Mouse (Mus musculus) hindbrain, embryonic 14.5 days (tissue): ENCODE measurements at regions not wholly inside any gene's neighbourhood (a gene's known extent, or its start where the extent isn't known, plus 50 kb on each side); places are given as distances from the start of the nearest gene placed in this dataset.
A peak's percentile ranks its signal among the peaks of the same experiment; 100 is the strongest.

Experiments
- ATAC-seq: fragments of 200-750 bp; cut with Nextera tagmentation; 2 replicates; pipeline ENCODE4 v1.8.0; 2017; ENCODE audit warnings: moderate number of reproducible peaks, mild to moderate bottlenecking, moderate TSS enrichment, moderate library complexity; ENCODE audit not compliant: low FRiP score
- DNase-seq: peaks from one replicate; pipeline ENCODE4 v3.0.0-alpha.2; 2015; ENCODE audit warnings: low spot score
- H3K27ac ChIP-seq: fragments of 300-500 bp; sonication (generic); 2 replicates; pipeline ENCODE4 v1.5.1; 2014; ENCODE audit warnings: mild to moderate bottlenecking, moderate library complexity
- H3K27me3 ChIP-seq: fragments of 300-500 bp; sonication (generic); 2 replicates; pipeline ENCODE4 v1.6.1; 2014; ENCODE audit warnings: mild to moderate bottlenecking, low read length, mixed read lengths; ENCODE audit not compliant: control insufficient read depth, insufficient read depth
- H3K36me3 ChIP-seq: fragments of 300-500 bp; sonication (generic); replicated peaks from 2 replicates; pipeline ENCODE4 v1.6.1; 2014; ENCODE audit not compliant: control insufficient read depth, insufficient read depth
- H3K4me1 ChIP-seq: fragments of 300-500 bp; sonication (generic); replicated peaks from 2 replicates; pipeline ENCODE4 v1.6.1; 2014; ENCODE audit warnings: antibody characterized with exemption, low read length, mixed read lengths; ENCODE audit not compliant: control insufficient read depth, insufficient read depth
- H3K4me2 ChIP-seq: fragments of 300-500 bp; sonication (generic); replicated peaks from 2 replicates; pipeline ENCODE4 v1.6.1; 2014; ENCODE audit warnings: mild to moderate bottlenecking, moderate library complexity
- H3K4me3 ChIP-seq: fragments of 300-500 bp; sonication (generic); replicated peaks from 2 replicates; pipeline ENCODE4 v1.5.1; 2014; ENCODE audit warnings: mild to moderate bottlenecking, low read length
- H3K9ac ChIP-seq: fragments of 300-500 bp; sonication (generic); 2 replicates; pipeline ENCODE4 v1.6.1; 2014
- H3K9me3 ChIP-seq: fragments of 300-500 bp; sonication (generic); 2 replicates; pipeline ENCODE4 v1.6.1; 2016; ENCODE audit warnings: low read length; ENCODE audit not compliant: control insufficient read depth
- WGBS: fragments of 180-500 bp; shearing (Covaris S2); extraction: QIAGEN DNeasy Blood & Tissue Kit; methylation state at CpG from one replicate; pipeline ENCODE4 v1.1.7; 2014; 5-methylcytosine and 5-hydroxymethylcytosine counted together

DNA sequence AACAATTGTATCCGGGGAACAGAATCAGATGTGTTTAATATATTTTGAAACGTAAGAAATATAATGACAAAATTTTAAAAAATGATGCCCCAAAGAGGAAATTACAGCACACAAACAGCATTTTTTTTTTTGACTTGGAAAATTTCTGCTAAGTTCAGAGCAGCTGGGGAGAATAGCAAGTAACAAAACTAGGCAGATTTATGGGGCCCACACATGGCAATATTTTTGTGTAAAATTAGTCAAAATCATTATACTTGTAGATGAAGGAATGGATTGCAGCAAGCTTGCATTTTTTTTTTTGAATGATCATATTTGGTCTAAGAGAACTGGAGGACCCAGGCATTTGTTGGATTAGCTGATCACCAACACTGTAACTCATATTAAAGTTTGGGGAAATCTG lies 189.4 kb downstream of the Map2k6 start:
- H3K4me2 ChIP-seq: no peak overlapping the region
- WGBS: 75% methylated on average over 2 of the region's 2 CpGs
- no peaks in the 10 kb centered on the region for H3K4me1 ChIP-seq
- no peak for DNase-seq
- no peak overlapping the region for H3K9ac ChIP-seq
- no peaks in the 10 kb centered on the region for H3K9me3 ChIP-seq
- H3K27ac ChIP-seq: no peak overlapping the region
- H3K4me3 ChIP-seq: no peak overlapping the region
- ATAC-seq: no peak
- no peaks in the 10 kb centered on the region for H3K36me3 ChIP-seq
- H3K27me3 ChIP-seq: no peaks in the 10 kb centered on the region

DNA sequence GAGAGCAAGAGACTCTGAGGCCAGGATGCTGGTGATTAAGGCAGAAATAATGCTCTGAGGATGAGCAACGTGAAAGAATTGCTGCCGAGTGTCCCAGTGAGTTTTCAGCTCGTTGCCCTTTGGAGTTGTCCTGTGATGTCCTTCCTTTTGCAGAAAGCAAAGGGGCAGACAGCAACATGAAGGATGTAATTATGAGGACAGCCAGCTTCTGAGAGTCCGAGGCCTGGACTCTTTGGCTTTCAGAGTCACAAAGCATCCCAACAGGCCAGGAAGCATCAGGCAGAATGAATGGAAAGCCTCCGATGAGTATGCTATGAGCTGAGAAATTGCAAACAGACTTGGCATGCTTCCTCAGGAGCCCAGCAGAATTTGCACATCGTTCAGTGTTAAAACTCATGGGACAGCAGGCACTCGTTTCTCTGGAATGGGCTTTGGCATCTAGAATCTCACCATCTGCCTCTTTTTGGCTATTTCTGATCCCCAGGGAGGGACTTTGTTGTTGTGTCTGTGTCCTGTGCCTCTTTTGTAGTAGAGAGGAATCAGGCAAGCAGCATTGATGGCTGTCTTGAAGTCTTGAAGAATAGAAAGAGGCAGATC lies 196.4 kb downstream of the Map2k6 start:
- H3K4me3 ChIP-seq: no peak overlapping the region
- 73% methylated on average over 7 of the region's 7 CpGs for WGBS
- no peak overlapping the region for H3K27ac ChIP-seq
- H3K4me1 ChIP-seq: no peaks in the 10 kb centered on the region
- ATAC-seq (no peak), DNase-seq (peak; percentile 38)
- H3K27me3 ChIP-seq: no peaks in the 10 kb centered on the region
- no peak overlapping the region for H3K9ac ChIP-seq
- H3K9me3 ChIP-seq: no peaks in the 10 kb centered on the region
- H3K36me3 ChIP-seq: no peaks in the 10 kb centered on the region
- no peak overlapping the region for H3K4me2 ChIP-seq

DNA sequence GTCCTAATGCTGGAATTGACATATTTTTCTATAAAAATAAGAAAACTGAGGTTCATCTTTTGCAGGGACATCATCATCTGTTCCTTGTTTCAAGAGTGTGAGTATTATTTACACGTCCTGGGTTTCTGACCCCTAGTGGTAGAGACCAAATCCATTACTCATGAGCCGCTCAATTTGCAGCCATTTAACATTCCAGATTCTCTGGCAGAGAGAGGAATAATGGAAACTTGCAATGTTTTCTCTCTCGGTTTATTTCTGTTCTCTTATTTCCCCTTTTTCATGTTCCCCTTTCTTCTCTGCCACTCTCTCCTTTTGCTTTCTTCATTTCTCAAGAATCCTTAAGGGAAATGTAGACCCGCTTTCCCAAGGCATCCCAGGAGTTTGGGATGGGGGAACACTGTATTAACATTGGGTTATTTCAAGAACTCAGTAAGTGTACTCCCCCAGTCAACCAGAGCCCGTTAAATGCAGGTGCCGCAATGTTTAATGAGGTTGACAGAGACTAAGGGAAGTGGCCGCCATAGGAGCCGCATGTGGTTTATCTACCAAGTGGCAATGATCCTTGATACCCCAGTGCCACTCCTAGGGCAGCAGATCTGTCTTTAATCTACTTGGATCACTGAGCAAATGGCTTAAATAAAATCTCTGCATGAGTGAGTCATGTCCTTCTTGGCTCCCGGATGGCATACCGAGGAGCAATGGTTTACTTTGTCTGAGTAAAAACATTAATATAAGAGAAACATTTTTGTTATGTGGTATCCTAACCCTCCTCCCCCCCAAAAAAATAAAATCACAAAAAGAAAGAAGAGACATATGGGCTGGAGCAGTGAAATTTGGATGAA lies 206.3 kb downstream of the Map2k6 start:
- no peak for ATAC-seq
- 81% methylated on average over 10 of the region's 10 CpGs for WGBS

DNA sequence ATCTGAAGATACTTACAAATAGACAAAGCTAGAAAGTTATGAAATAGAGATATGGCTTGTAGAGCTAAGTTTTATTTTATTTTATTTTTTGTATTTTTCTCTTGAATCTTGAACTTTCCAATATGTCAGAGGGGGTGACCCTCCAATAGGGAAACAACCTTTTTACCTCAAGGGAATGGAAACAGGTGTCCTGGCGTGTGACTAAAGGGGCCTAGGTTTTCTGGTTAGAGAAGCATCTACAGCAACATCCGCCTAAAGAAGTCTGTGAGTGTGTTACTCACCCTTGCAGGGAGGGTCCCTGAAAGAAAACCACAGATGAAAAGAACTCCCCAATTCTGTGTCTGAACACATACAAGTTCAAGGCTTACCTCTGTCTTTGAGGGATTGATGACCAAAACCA lies 210.4 kb downstream of the Map2k6 start:
- Histone ChIP-seq H3K4me3 (no peak overlapping the region), H3K4me2 (no peak overlapping the region), H3K9me3 (no peaks in the 10 kb centered on the region), H3K27me3 (no peaks in the 10 kb centered on the region), H3K27ac (no peak overlapping the region), H3K36me3 (no peaks in the 10 kb centered on the region), H3K4me1 (no peaks in the 10 kb centered on the region), H3K9ac (no peak overlapping the region)
- ATAC-seq (no peak), DNase-seq (no peak)
- WGBS: 94% methylated on average over 2 of the region's 2 CpGs

More for the DNA sequence above, 206.3 kb downstream of the Map2k6 start:
- no peak overlapping the region for H3K9ac ChIP-seq
- no peak overlapping the region for H3K4me2 ChIP-seq
- no peak overlapping the region for H3K27ac ChIP-seq
- no peaks in the 10 kb centered on the region for H3K4me1 ChIP-seq
- H3K9me3 ChIP-seq: no peaks in the 10 kb centered on the region
- H3K4me3 ChIP-seq: no peak overlapping the region
- H3K36me3 ChIP-seq: no peaks in the 10 kb centered on the region
- H3K27me3 ChIP-seq: no peaks in the 10 kb centered on the region
- no peak for DNase-seq

DNA sequence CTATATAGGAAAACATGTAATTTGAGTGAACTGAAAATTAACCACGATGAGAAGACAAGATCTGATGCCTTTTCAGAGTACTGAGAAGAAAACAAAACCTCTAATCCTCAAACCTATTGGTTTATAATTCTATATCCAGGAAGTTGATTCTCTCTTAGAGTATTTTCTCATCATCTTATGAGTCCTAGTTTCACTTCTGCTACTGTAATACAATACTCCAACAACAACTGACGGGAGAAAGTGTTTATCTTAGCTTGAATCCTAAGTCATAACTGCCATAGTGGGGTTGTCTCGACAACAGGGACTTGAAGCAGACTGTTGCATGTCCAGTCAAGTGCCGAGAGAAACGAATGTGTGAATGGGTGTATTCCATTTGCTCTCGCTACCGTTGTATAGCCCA lies 211.9 kb downstream of the Map2k6 start:
- no peak for DNase-seq
- ATAC-seq: no peak
- WGBS: 89% methylated on average over 7 of the region's 7 CpGs
- Histone ChIP-seq H3K4me2 (no peak overlapping the region), H3K4me3 (no peak overlapping the region), H3K4me1 (no peaks in the 10 kb centered on the region), H3K9ac (no peak overlapping the region), H3K27ac (no peak overlapping the region), H3K27me3 (no peaks in the 10 kb centered on the region), H3K9me3 (no peaks in the 10 kb centered on the region), H3K36me3 (no peaks in the 10 kb centered on the region)

DNA sequence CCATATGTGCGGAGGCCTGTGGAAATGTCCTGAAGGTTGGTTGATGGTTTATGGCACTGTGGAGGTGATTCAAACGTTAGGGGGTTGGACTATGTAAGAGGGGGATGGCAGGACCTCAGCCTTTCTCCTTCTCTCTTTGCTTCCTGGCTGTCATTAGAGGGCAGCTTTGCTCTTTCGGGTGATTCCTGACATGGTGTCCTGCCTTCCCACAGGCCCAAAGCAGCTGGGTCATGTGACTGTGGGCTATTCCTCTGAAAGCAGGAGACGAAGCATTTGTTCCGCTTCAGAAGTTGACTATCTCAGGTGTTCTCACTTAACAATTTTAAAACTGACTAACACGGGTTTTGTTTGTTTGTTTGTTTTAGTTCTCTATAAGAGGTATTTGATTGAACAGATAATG lies 233.1 kb downstream of the Map2k6 start:
- no peak for ATAC-seq

DNA sequence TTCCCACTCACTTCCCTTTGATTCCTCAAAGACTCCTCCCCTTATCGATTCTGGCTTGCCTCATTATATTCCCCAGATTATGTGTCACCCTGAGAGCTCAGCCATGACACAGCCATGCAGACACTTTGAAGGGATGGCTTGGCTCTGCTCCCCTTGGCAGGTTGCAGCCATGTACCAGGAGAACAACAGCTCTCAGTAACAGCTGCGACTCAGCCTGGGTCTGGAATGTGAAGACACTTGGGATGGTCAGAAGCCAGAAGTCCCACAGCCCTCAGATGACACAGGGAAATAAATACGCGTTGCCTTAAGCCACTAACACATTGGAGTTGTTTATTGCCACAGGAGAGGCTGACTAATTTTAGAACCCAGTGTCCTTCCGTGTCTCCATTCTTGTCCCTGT lies 234.4 kb downstream of the Map2k6 start:
- H3K27me3 ChIP-seq: no peaks in the 10 kb centered on the region
- no peak overlapping the region for H3K9ac ChIP-seq
- no peak overlapping the region for H3K27ac ChIP-seq
- no peak overlapping the region for H3K4me3 ChIP-seq
- no peaks in the 10 kb centered on the region for H3K36me3 ChIP-seq
- no peaks in the 10 kb centered on the region for H3K4me1 ChIP-seq
- DNase-seq (no peak), ATAC-seq (no peak)
- no peak overlapping the region for H3K4me2 ChIP-seq
- no peaks in the 10 kb centered on the region for H3K9me3 ChIP-seq
- 79% methylated on average over 5 of the region's 5 CpGs for WGBS

More for the DNA sequence above, 233.1 kb downstream of the Map2k6 start:
- 79% methylated on average over 6 of the region's 6 CpGs for WGBS
- H3K9ac ChIP-seq: no peak overlapping the region
- H3K9me3 ChIP-seq: no peaks in the 10 kb centered on the region
- H3K27me3 ChIP-seq: no peaks in the 10 kb centered on the region
- H3K4me2 ChIP-seq: no peak overlapping the region
- H3K4me1 ChIP-seq: no peaks in the 10 kb centered on the region
- no peaks in the 10 kb centered on the region for H3K36me3 ChIP-seq
- H3K27ac ChIP-seq: no peak overlapping the region
- H3K4me3 ChIP-seq: no peak overlapping the region
- DNase-seq: no peak

DNA sequence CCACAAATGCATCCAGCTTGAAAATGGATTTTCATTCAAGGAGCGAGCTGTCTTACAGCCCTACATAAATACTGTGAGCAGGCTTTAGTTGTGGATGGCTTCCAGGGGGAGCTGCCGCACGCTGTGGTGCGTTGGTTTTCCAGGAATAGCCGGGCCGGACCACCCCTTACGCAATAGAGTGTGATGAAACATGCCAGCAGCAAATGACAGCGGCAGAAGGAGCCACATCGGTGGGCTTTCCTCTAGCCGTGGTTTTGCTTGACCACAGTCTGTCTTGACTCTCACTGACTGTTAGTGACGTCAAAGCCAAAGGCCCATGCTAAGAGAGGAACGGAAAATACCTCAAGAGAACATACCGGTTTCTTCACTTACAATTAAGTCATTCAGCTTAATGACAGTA lies 243.6 kb downstream of the Map2k6 start:
- ATAC-seq (no peak), DNase-seq (no peak)
- H3K36me3 ChIP-seq: no peaks in the 10 kb centered on the region
- no peak overlapping the region for H3K4me3 ChIP-seq
- no peaks in the 10 kb centered on the region for H3K4me1 ChIP-seq
- H3K27ac ChIP-seq: no peak overlapping the region
- no peaks in the 10 kb centered on the region for H3K27me3 ChIP-seq
- H3K9ac ChIP-seq: no peak overlapping the region
- WGBS: 92% methylated on average over 13 of the region's 13 CpGs
- no peaks in the 10 kb centered on the region for H3K9me3 ChIP-seq
- H3K4me2 ChIP-seq: no peak overlapping the region

DNA sequence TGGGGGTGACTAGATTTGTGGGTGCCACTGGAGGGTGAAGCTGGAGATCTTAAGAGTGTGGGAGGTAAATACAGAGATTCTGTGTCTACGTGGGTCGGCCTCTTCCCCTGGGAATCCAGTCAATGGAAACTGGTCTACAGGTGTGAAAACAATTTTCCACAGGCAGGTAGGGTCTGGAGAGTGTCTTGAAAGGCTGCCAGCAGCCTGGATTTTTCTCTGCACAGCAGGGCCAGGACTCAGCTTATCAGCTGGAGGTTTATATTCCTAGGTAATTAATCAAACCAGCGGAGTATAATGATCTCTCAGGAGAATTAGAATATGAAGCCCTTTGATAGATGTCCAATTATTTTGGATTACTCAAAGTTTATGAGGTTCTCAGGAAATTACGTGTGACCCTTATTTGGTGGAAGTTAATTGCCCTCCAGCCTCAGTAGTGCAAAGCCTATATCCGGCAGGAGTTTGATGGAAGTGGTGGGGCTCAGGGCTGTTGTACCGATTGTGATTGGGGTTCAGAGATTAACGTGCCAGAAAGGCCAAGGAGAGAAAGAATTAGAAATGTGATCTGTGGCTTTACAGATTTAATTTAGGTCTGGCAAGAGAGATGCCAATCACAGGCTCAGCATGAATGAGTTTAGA lies 250.8 kb downstream of the Map2k6 start:
- no peaks in the 10 kb centered on the region for H3K27me3 ChIP-seq
- no peaks in the 10 kb centered on the region for H3K36me3 ChIP-seq
- no peak overlapping the region for H3K4me3 ChIP-seq
- H3K27ac ChIP-seq: no peak overlapping the region
- WGBS: 46% methylated on average over 7 of the region's 7 CpGs
- H3K9me3 ChIP-seq: no peaks in the 10 kb centered on the region
- H3K9ac ChIP-seq: no peak overlapping the region
- ATAC-seq (no peak), DNase-seq (no peak)
- H3K4me2 ChIP-seq: no peak overlapping the region
- no peaks in the 10 kb centered on the region for H3K4me1 ChIP-seq
